Mouse (Mus musculus): ENCODE results near the gene 4931414P19Rik. TPM values are rescaled to one million over a fixed set of nuclear protein-coding genes. Genes with fewer than 3 reads are reported as not detected.

The 4931414P19Rik gene
- total RNA-seq, 1 experiment: 4.8 TPM

- Histone ChIP-seq H3K27ac (ENCODE audit: insufficient read depth, low read depth, low read length, poor library complexity, severe bottlenecking) (no peak overlapping the region), H3K9me3 (ENCODE audit: control insufficient read depth, insufficient read depth, low read depth, low read length) (no peaks in the 10 kb centered on the region), H3K4me1 (ENCODE audit: control insufficient read depth in 2 of 2, insufficient read depth in 2 of 2, low read length in 2 of 2, poor library complexity in 1 of 2) (peaks cover 0 to 11% of the 10 kb centered on the region in 2 experiments; a peak in 1 of 4 replicates), H3K9ac (ENCODE audit: insufficient read depth, low read depth, low read length, poor library complexity, severe bottlenecking) (no peak overlapping the region), H3K36me3 (ENCODE audit: control insufficient read depth, insufficient read depth, low read length, poor library complexity, severe bottlenecking) (peaks cover 4% of the 10 kb centered on the region; the same call in 1 of the 2 replicates), H3K4me3 (ENCODE audit: insufficient read depth in 1 of 2, low read depth in 1 of 2, low read length in 2 of 2, poor library complexity in 1 of 2, severe bottlenecking in 1 of 2) (no peak overlapping the region)
- TF ChIP-seq HCFC1 (IDR thresholded peaks at IDR 0.05; ENCODE audit: borderline replicate concordance, insufficient read depth, low read length) (no peak), CHD2 (IDR thresholded peaks at IDR 0.05; ENCODE audit: low read depth, low read length) (no peak), MAFK (IDR thresholded peaks at IDR 0.05; ENCODE audit: insufficient read depth, low read depth, low read length) (no peak), ZNF384 (IDR thresholded peaks at IDR 0.05; ENCODE audit: low read depth, low read length) (no peak), ZC3H11A (IDR thresholded peaks at IDR 0.05; ENCODE audit: borderline replicate concordance, low read depth, low read length) (no peak)
- in situ Hi-C loops (cut with MboI; ENCODE audit: low sequenced_read_pairs in 2 of 2, unreplicated experiment in 2 of 2): loop anchor here in 1 of 2 experiments (25.0 kb wide), 1 partner anchor 572 kb away; no protein-coding TSS in a partner anchor
- no peak for DNase-seq (ENCODE audit: low read depth, low spot score)
Observed at GRCm38 (mm10) chr14:54634182-54634581, 28.4 kb upstream of the 4931414P19Rik start.

GRCm38 (mm10) chr14:54632252-54632651 is 26.5 kb upstream of the 4931414P19Rik start:
- peaks cover 4% of the 10 kb centered on the region; the same call in 1 of the 2 replicates for H3K36me3 ChIP-seq (ENCODE audit: control insufficient read depth, insufficient read depth, low read length, poor library complexity, severe bottlenecking)
- H3K9me3 ChIP-seq (ENCODE audit: control insufficient read depth, insufficient read depth, low read depth, low read length): no peaks in the 10 kb centered on the region
- H3K27ac ChIP-seq (ENCODE audit: insufficient read depth, low read depth, low read length, poor library complexity, severe bottlenecking): no peak overlapping the region
- H3K4me3 ChIP-seq (ENCODE audit: insufficient read depth in 1 of 2, low read depth in 1 of 2, low read length in 2 of 2, poor library complexity in 1 of 2, severe bottlenecking in 1 of 2): peak overlapping the region; percentile 66 to 84
- in situ Hi-C loops (cut with MboI; ENCODE audit: low sequenced_read_pairs in 2 of 2, unreplicated experiment in 2 of 2): loop anchor here in 1 of 2 experiments (25.0 kb wide), 1 partner anchor 570 kb away; no protein-coding TSS in a partner anchor
- H3K4me1 ChIP-seq (ENCODE audit: control insufficient read depth in 2 of 2, insufficient read depth in 2 of 2, low read length in 2 of 2, poor library complexity in 1 of 2): peaks cover 0 to 10% of the 10 kb centered on the region in 2 experiments; a peak in 1 of 4 replicates
- DNase-seq (ENCODE audit: low read depth, low spot score): no peak
- TF ChIP-seq ZC3H11A (IDR thresholded peaks at IDR 0.05; ENCODE audit: borderline replicate concordance, low read depth, low read length): no peak
- no peak for TF ChIP-seq CHD2 (IDR thresholded peaks at IDR 0.05; ENCODE audit: low read depth, low read length)
- TF ChIP-seq HCFC1 (IDR thresholded peaks at IDR 0.05; ENCODE audit: borderline replicate concordance, insufficient read depth, low read length): peak; percentile 24; the same call in 1 of the 2 replicates
- TF ChIP-seq ZNF384 (IDR thresholded peaks at IDR 0.05; ENCODE audit: low read depth, low read length): no peak
- no peak for TF ChIP-seq MAFK (IDR thresholded peaks at IDR 0.05; ENCODE audit: insufficient read depth, low read depth, low read length)
- H3K9ac ChIP-seq (ENCODE audit: insufficient read depth, low read depth, low read length, poor library complexity, severe bottlenecking): peak overlapping the region; percentile 73

- Histone ChIP-seq H3K4me3 (ENCODE audit: insufficient read depth in 1 of 2, low read depth in 1 of 2, low read length in 2 of 2, poor library complexity in 1 of 2, severe bottlenecking in 1 of 2) (peak overlapping the region in 1 of 2 experiments; percentile 84; a peak in 1 of 4 replicates), H3K36me3 (ENCODE audit: control insufficient read depth, insufficient read depth, low read length, poor library complexity, severe bottlenecking) (peaks cover 4% of the 10 kb centered on the region; the same call in 1 of the 2 replicates), H3K9ac (ENCODE audit: insufficient read depth, low read depth, low read length, poor library complexity, severe bottlenecking) (no peak overlapping the region), H3K9me3 (ENCODE audit: control insufficient read depth, insufficient read depth, low read depth, low read length) (no peaks in the 10 kb centered on the region), H3K4me1 (ENCODE audit: control insufficient read depth in 2 of 2, insufficient read depth in 2 of 2, low read length in 2 of 2, poor library complexity in 1 of 2) (peaks cover 0 to 6% of the 10 kb centered on the region in 2 experiments; a peak in 1 of 4 replicates), H3K27ac (ENCODE audit: insufficient read depth, low read depth, low read length, poor library complexity, severe bottlenecking) (no peak overlapping the region)
- DNase-seq (ENCODE audit: low read depth, low spot score): no peak
- in situ Hi-C loops (cut with MboI; ENCODE audit: low sequenced_read_pairs in 2 of 2, unreplicated experiment in 2 of 2): loop anchor here in 1 of 2 experiments (25.0 kb wide), 1 partner anchor 569 kb away; no protein-coding TSS in a partner anchor
- TF ChIP-seq CHD2 (IDR thresholded peaks at IDR 0.05; ENCODE audit: low read depth, low read length) (no peak), ZNF384 (IDR thresholded peaks at IDR 0.05; ENCODE audit: low read depth, low read length) (no peak), MAFK (IDR thresholded peaks at IDR 0.05; ENCODE audit: insufficient read depth, low read depth, low read length) (no peak), HCFC1 (IDR thresholded peaks at IDR 0.05; ENCODE audit: borderline replicate concordance, insufficient read depth, low read length) (no peak), ZC3H11A (IDR thresholded peaks at IDR 0.05; ENCODE audit: borderline replicate concordance, low read depth, low read length) (no peak)
Observed at GRCm38 (mm10) chr14:54631240-54631599, 25.4 kb upstream of the 4931414P19Rik start.

GRCm38 (mm10) chr14:54630583-54631239 is 24.9 kb upstream of the 4931414P19Rik start:
- Histone ChIP-seq H3K36me3 (ENCODE audit: control insufficient read depth, insufficient read depth, low read length, poor library complexity, severe bottlenecking) (peaks cover 4% of the 10 kb centered on the region; the same call in 1 of the 2 replicates), H3K27ac (ENCODE audit: insufficient read depth, low read depth, low read length, poor library complexity, severe bottlenecking) (no peak overlapping the region), H3K4me3 (ENCODE audit: insufficient read depth in 1 of 2, low read depth in 1 of 2, low read length in 2 of 2, poor library complexity in 1 of 2, severe bottlenecking in 1 of 2) (no peak overlapping the region), H3K4me1 (ENCODE audit: control insufficient read depth in 2 of 2, insufficient read depth in 2 of 2, low read length in 2 of 2, poor library complexity in 1 of 2) (peaks cover 0 to 4% of the 10 kb centered on the region in 2 experiments; a peak in 1 of 4 replicates), H3K9me3 (ENCODE audit: control insufficient read depth, insufficient read depth, low read depth, low read length) (no peaks in the 10 kb centered on the region), H3K9ac (ENCODE audit: insufficient read depth, low read depth, low read length, poor library complexity, severe bottlenecking) (no peak overlapping the region)
- DNase-seq (ENCODE audit: low read depth, low spot score): no peak
- in situ Hi-C loops (cut with MboI; ENCODE audit: low sequenced_read_pairs in 2 of 2, unreplicated experiment in 2 of 2): loop anchor here in 1 of 2 experiments (25.0 kb wide), 1 partner anchor 568 kb away; no protein-coding TSS in a partner anchor
- no peak for TF ChIP-seq CHD2 (IDR thresholded peaks at IDR 0.05; ENCODE audit: low read depth, low read length)
- TF ChIP-seq ZNF384 (IDR thresholded peaks at IDR 0.05; ENCODE audit: low read depth, low read length): no peak
